Mouse (Mus musculus) ES-E14 (cell line): ENCODE data around the gene Cby1.

Experiments
- CHD2 ChIP-seq: IDR thresholded peaks from 2 replicates; pipeline ENCODE4 v1.6.1; 2014; ENCODE audit warnings: mild to moderate bottlenecking, low read depth, low read length, inconsistent platforms
- HCFC1 ChIP-seq: IDR thresholded peaks from 2 replicates; pipeline ENCODE4 v1.6.1; 2012; ENCODE audit warnings: low read length, inconsistent platforms, borderline replicate concordance; ENCODE audit not compliant: insufficient read depth
- ZC3H11A ChIP-seq: IDR thresholded peaks from 2 replicates; pipeline ENCODE4 v1.6.1; 2012; ENCODE audit warnings: low read depth, mild to moderate bottlenecking, inconsistent platforms, low read length, borderline replicate concordance
- ZNF384 ChIP-seq: IDR thresholded peaks from 2 replicates; pipeline ENCODE4 v1.6.1; 2012; ENCODE audit warnings: low read depth, low read length, inconsistent platforms

GRCm38 (mm10) chr15:79681973-79682372 is 23.0 kb downstream of the Cby1 start:
- TF ChIP-seq HCFC1 (no peak), ZC3H11A (no peak), ZNF384 (no peak), CHD2 (no peak)
